Mouse (Mus musculus): ENCODE results near the gene Gm36079. TPM values are rescaled to one million over a fixed set of nuclear protein-coding genes. Genes with fewer than 3 reads are reported as not detected.
"Not testable (repeated sequence)": the region's sequence is repeated elsewhere in the genome, so short reads cannot be mapped to it uniquely, and the experiment has no call there.

The Gm36079 gene
- polyA plus RNA-seq (2012; rRNA removed) = not detected in 2 replicates

DNA sequence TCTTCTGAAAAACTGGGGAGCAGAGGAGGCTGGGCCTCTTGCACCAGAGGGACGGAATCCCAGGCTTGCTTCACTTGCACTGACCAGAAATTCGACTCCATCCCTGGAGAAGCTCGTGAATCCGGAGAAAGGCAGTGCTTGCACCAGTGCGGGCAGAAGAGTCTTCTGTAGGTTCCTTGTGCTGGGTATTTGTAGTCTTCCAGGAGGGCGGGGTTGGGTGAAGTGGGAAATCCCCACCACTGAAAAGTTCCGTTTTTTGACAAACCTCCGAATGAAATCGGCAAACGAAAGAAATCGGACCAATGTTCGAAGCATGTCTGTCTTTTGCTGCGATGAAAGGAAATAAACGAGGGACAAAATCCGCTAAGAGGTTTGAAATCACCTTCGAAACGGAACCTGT is at the start of gene Gm36079:
Gm36079 (minus strand) TSS at position 101 of the 400 bp plus-strand sequence.
- DNase-seq (ENCODE audit: low spot score) = not testable (repeated sequence)

DNA sequence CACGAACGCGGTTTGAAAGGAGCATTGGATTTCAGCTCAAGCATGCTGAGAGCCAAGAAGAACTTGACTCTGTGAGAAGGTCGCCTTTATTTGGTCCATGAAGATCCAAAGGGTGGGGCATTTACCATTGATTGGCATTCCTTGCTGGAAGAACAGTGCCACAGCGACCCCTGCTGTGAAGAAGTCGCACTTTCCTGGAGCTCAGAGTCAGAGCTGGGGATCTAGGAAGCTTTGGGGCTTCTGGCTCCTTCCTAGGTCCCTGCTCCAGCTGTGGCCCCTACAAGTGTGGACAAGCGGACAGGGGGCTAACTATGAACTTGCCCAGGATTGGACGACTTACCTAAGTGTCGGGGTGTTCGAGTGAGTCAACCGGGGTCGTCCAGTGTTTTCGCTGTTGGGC is 44.1 kb upstream of the Gm36079 start:
- not testable (repeated sequence) for DNase-seq (ENCODE audit: low spot score)

DNA sequence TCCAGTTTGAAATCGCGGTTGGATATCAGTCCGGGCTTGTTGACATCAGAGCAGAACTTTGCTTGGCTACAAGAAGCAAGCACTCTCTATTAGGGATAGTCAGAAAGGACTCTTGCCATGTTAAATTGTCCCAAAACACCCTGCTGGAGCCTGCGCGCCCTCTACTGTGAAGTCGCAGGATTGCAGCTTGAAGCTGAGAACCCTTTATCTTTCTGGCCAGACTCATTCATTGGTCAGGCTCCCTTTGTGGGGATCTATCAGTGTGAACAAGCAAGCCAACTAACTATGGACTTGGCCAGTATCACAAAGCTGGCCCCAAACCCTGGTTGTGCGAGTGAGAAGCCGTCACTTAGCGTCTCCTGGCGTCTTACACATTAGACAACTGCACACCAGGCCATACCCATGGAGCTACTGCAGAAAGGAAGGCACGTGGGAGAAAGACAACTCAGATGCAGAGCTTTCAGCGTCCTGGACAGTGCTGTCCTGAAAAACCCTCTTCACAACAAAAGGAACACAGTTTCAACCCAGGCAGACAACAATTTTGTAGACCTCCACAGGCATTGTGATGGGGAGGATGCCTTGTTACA is 43.3 kb upstream of the Gm36079 start:
- not testable (repeated sequence) for DNase-seq (ENCODE audit: low spot score)

DNA sequence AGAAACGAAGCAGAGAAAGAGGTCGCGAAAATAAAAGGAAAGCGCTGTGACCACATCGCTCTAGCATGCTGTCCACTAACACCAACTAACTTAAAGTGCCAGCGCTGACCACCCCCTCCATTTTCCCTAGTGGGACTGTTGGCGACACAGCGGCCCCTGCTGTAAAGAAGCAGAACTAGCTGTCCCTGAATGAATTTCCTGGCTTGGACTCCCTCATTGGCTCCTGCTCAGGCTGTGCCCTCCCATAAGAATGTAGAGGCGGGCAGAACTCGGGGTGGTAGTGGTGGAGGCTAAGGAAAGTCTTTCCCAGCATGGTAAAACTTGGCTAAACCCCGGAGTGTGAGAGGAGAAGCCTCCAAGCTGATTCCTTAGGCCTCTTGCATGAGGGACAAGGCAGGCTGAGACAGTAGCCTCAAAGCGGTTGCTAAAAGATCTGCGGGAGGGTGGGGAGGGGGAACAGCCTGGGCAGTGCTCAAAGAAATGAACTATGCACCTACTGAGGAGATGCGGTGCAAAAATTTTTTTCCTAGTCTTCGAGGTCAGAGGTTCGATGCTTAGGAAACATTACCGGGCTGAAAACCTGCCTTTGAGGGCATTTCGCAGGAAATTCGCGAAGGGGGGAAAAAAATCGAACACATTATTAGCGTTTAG is 36.8 kb upstream of the Gm36079 start:
- DNase-seq (ENCODE audit: low spot score) = not testable (repeated sequence)

DNA sequence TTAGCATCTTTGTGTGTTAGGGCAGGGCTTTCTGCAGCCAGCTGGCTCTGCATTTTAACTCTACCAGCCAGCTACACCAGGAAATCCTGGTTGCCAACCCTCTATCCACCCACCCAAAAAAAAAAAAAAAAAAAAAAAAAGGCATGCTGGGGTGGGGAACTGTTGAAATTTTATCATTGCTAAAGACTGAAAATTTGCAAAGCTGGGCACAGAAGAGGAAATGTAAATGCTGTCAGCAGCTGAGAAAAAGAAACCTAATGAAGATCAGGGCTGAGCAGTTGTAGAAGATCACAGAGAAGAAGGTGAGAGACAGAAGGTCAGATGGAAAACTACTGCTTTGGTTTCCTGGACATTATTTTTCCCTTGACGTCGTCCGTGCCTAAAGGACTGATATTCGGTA is 36.1 kb upstream of the Gm36079 start:
- not testable (repeated sequence) for DNase-seq (ENCODE audit: low spot score)

DNA sequence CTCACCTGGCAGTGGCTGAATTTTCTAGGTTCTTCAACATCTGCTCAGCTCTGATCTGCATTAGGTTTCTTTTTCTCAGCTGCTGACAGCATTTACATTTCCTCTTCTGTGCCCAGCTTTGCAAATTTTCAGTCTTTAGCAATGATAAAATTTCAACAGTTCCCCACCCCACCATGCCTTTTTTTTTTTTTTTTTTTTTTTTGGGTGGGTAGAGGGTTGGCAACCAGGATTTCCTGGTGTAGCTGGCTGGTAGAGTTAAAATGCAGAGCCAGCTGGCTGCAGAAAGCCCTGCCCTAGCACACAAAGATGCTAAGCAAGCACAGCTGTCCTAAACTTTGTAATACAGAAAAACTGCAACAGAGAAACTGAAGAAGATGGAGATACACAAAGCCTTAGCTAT is 25.3 kb upstream of the Gm36079 start, which contains the start of gene Gm21188:
Gm21188 (minus strand) TSS at position 110 of the 400 bp plus-strand sequence.
- DNase-seq (ENCODE audit: low spot score) = not testable (repeated sequence)

DNA sequence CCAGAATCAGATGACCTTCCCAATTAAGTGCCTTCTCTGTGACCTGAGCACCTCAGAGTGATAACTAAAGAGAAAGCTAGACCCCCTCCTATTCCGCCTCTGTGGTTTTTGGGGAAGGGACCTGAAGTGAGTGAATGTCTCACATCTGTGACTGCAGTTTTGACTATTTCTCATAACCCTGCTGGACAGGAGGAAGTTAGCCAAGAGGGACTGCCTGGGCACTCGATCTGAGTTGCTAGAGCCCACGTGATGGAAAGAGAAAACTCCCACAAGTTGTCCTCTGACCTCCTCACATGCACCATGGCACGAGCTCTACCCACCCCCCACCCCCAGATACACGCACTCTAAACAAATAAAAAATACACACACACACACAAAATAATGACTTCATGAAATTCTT is 21.8 kb upstream of the Gm36079 start:
- not testable (repeated sequence) for DNase-seq (ENCODE audit: low spot score)

DNA sequence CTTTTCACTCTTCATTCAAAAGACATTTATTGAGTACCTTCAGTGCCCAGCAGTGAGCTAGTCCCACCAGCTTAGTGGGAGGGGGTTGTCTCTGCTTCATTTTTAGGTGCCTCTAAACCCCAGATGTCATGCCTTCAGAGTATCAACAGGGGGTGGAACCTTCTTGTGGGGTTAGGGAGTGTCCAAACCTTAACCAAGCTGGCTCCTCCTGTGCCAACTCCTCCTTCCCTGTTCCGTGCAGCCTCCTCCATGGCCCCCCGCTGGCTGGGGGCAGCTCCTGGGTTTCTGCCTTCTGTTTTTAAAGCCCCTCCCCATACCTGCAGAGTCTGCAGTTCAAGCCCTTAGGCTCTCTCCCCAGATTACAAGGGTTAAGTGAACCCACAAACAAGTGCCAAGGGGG is 21.4 kb upstream of the Gm36079 start:
- DNase-seq (ENCODE audit: low spot score) = not testable (repeated sequence)

DNA sequence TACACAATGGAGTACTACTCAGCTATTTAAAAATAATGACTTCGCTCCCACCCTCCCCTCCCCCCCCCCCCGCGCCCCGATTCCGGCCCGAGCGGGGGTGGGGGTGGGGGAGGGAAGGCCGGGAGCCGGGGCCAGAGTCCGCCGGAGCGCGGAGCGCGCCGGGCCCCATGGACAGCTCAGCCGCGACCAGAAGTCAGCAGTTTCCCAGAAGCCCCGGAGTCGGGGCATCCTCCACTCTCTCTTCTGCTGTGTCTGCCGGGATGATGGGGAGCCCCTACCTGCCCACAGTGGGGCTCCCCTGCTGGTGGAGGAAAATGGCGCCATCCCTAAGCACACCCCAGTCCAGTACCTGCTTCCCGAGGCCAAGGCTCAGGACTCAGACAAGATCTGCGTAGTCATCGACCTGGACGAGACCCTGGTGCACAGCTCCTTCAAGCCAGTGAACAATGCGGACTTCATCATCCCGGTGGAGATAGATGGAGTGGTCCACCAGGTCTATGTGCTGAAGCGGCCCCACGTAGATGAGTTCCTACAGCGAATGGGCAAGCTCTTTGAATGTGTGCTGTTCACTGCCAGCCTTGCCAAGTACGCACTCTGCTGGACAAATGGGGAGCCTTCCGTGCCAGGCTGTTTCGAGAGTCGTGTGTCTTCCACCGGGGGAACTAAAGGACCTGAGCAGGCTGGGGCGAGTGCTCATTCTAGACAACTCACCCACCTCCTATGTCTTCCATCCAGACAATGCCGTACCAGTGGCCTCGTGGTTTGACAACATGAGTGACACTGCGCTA is 19.8 kb upstream of the Gm36079 start:
- DNase-seq (ENCODE audit: low spot score) = not testable (repeated sequence)

DNA sequence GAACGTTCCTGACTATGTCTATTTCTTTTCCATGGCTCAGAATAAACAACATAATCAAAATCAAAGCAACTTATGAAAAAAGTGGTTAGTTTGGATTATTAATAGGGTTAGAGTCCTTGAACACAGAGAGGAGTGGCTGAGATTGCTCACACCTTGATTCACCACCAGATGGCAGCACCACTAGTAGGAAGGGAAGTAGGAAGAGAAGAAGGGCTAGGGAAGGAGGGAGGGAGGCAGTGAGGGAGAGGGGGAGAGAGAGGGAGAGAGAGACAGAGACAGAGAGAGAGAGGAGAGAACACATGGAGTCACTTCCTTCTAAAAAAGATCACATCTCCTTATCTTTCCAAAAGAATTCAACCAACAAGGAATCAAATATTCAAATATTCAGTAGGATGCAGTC is 14.3 kb upstream of the Gm36079 start:
- DNase-seq (ENCODE audit: low spot score) = not testable (repeated sequence)

DNA sequence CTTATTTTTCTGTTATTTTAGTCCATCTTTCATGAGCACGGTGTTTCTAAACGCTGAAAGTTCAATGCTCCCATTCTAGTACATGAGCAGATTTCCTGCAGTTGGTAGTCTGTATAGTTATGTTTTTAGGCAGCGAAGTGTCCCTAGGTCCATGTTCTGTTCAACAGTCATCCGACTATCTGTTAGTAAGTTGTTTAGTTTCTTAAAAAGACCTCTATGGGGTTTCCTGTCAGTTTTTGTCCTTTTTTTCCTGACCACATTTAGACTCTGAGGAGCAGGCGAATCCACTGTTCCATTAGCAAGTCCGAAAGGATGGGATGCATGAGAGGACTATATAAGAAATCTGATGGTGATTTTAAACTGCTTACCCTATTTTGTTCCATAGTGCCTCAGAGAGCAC is 11.1 kb upstream of the Gm36079 start:
- DNase-seq (ENCODE audit: low spot score) = not testable (repeated sequence)

DNA sequence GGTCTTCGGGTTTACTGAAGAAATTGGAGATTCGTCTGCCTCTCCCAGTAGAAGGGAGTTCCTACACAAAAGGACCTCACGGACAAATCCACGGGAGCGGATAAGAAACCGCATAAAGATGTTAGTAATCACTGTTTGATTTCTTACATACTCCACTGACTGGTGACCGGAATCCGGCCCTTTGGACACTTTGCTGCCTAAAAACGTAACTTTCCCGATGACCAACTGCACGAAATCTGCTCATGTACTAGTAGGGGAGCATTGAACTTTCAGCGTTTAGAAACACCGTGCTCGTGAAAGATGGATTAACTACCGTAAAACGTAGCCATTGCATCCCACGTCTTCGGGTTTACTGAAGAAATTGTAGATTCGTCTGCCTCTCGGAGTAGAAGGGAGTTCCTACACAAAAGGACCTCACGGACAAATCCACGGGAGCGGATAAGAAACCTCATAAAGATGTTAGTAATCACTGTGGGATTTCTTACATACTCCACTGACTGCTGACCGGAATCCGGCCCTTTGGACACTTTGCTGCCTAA is 9.8 kb upstream of the Gm36079 start:
- not testable (repeated sequence) for DNase-seq (ENCODE audit: low spot score)

DNA sequence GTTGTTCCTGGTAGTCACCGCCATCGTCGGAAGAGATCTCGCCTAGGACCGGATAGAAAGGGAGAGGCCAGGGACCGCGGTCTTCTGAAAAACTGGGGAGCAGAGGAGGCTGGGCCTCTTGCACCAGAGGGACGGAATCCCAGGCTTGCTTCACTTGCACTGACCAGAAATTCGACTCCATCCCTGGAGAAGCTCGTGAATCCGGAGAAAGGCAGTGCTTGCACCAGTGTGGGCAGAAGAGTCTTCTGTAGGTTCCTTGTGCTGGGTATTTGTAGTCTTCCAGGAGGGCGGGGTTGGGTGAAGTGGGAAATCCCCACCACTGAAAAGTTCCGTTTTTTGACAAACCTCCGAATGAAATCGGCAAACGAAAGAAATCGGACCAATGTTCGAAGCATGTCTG is 8.3 kb upstream of the Gm36079 start:
- DNase-seq (ENCODE audit: low spot score) = not testable (repeated sequence)

DNA sequence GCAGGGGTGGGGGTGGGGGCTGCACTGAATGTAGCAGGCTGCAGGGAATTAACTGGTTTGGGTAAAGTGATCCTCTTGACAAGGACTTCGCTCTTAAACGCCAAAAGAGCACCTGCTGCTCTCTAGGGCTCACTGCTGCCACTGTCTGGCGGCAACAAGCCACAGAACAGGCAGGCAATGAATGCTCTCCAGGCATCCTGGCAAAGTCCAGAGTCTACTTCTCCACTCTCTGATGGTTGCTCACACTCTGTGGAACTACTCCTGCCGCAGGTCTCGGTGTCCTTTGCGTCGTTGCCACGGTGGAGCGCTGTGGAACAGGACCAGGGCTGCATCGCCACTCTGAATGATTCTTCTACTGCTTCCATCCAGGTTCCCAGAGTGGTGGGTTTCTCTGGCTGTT is 7.8 kb upstream of the Gm36079 start:
- DNase-seq (ENCODE audit: low spot score) = not testable (repeated sequence)

DNA sequence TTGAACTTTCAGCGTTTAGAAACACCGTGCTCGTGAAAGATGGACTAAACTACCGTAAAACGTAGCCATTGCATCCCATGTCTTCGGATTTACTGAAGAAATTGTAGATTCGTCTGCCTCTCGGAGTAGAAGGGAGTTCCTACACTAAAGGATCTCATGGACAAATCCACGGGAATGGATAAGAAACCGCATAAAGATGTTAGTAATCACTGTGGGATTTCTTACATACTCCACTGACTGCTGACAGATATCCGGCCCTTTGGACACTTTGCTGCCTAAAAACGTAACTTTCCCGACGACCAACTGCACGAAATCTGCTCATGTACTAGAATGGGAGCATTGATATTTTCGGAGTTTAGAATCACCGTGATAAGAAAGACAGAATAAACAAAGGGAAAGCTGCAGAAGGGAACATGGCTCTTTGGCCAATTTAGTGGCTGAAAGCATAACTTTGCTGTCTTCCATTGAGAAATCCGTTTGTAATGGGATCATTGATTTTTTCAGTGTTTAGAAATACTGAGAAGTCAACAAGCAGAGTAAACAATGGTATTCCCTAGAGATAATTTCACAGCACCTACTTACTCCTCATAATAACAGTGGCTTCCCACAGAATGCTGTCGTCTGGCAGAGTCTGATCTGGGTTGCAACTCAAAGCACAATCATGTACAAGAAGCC is 6.8 kb upstream of the Gm36079 start:
- DNase-seq (ENCODE audit: low spot score) = not testable (repeated sequence)

DNA sequence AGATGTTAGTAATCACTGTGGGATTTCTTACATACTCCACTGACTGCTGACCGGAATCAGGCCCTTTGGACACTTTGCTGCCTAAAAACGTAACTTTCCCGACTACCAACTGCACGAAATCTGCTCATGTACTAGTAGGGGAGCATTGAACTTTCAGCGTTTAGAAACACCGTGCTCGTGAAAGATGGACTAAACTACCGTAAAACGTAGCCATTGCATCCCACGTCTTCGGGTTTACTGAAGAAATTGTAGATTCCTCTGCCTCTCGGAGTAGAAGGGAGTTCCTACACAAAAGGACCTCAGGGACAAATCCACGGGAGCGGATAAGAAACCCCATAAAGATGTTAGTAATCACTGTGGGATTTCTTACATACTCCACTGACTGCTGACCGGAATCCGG is 4.9 kb upstream of the Gm36079 start:
- DNase-seq (ENCODE audit: low spot score) = peak; percentile 27

DNA sequence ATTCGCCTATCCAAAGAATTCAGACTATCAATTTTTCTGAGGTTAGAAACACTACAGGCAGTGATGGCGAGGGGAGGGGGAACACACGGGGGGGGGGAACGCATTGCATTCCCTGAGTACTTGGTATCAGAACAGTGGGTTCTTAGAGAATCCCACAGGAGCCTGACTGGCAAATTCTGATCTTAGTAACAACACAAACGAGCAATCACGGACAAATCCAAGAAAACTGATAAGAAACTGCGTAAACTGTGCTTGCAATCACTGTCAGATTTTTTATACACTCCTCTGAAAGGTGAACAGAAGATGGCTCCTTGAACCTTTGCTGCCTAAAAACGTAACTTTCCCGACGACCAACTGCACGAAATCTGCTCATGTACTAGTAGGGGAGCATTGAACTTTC is 557 bp upstream of the Gm36079 start:
- DNase-seq (ENCODE audit: low spot score) = not testable (repeated sequence)

DNA sequence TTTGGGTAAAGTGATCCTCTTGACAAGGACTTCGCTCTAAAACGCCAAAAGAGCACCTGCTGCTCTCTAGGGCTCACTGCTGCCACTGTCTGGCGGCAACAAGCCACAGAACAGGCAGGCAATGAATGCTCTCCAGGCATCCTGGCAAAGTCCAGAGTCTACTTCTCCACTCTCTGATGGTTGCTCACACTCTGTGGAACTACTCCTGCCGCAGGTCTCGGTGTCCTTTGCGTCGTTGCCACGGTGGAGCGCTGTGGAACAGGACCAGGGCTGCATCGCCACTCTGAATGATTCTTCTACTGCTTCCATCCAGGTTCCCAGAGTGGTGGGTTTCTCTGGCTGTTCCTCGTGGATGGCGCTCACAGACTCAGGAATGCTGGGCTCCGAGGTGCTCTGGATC is 438 bp downstream of the Gm36079 start:
- DNase-seq (ENCODE audit: low spot score) = not testable (repeated sequence)

DNA sequence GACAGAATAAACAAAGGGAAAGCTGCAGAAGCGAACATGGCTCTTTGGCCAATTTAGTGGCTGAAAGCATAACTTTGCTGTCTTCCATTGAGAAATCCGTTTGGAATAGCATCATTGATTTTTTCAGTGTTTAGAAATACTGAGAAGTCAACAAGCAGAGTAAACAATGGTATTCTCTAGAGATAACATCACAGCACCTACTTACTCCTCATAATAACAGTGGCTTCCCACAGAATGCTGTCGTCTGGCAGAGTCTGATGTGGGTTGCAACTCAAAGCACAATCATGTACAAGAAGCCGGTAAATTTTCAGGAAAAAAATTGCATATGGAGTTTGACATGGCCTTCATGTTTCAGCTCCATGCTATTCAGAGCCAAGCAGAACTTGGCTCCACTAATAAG is 1.2 kb downstream of the Gm36079 start:
- DNase-seq (ENCODE audit: low spot score) = not testable (repeated sequence)

DNA sequence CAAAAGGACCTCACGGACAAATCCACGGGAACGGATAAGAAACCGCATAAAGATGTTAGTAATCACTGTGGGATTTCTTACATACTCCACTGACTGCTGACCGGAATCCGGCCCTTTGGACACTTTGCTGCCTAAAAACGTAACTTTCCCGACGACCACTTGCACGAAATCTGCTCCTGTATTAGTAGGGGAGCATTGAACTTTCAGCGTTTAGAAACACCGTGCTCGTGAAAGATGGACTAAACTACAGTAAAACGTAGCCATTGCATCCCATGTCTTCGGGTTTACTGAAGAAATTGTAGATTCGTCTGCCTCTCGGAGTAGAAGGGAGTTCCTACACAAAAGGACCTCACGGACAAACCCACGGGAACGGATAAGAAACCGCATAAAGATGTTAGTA is 1.8 kb downstream of the Gm36079 start:
- not testable (repeated sequence) for DNase-seq (ENCODE audit: low spot score)

DNA sequence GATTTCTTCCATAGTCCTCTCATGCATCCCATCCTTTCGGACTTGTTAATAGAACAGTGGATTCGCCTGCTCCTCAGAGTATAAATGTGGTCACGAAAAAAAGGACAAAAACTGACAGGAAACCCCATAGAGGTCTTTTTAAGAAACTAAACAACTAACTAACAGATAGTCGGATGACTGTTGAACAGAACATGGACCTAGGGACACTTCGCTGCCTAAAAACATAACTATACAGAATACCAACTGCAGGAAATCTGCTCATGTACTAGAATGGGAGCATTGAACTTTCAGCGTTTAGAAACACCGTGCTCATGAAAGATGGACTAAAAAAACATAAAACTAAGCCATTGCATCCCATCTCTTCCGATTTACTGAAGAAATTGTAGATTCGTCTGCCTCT is 2.2 kb downstream of the Gm36079 start:
- DNase-seq (ENCODE audit: low spot score) = not testable (repeated sequence)

DNA sequence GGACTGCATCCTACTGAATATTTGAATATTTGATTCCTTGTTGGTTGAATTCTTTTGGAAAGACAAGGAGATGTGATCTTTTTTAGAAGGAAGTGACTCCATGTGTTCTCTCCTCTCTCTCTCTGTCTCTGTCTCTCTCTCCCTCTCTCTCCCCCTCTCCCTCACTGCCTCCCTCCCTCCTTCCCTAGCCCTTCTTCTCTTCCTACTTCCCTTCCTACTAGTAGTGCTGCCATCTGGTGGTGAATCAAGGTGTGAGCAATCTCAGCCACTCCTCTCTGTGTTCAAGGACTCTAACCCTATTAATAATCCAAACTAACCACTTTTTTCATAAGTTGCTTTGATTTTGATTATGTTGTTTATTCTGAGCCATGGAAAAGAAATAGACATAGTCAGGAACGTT is 5.3 kb downstream of the Gm36079 start:
- DNase-seq (ENCODE audit: low spot score) = not testable (repeated sequence)

All from urinary bladder, adult 2 months (tissue).